Mouse (Mus musculus) embryonic fibroblast, embryonic 13.5 days (primary cell): Measurements from ENCODE around the gene Scarb1.

ENCODE experiments used
- CTCF ChIP-seq: IDR thresholded peaks from 2 replicates; pipeline ENCODE4 v1.5.1; 2011; ENCODE audit warnings: mild to moderate bottlenecking, control low read depth, low read length, moderate library complexity, borderline replicate concordance; ENCODE audit not compliant: insufficient read depth
- POLR2A ChIP-seq: IDR thresholded peaks from 2 replicates; pipeline ENCODE4 v1.6.1; 2011; ENCODE audit warnings: low read depth, mild to moderate bottlenecking, control low read depth, low read length, moderate library complexity

GRCm38 (mm10) chr5:125298234-125298633 lies 42.7 kb downstream of the Scarb1 start:
- no peak for TF ChIP-seq CTCF
- no peak for TF ChIP-seq POLR2A
